Mouse (Mus musculus) G1E (cell line): ENCODE data around the gene Pde4d.

Experiments
- CTCF ChIP-seq: IDR thresholded peaks from 2 replicates; pipeline ENCODE4 v1.5.1; 2012; ENCODE audit warnings: low read depth, low read length, inconsistent platforms, mixed read lengths
- GATA1 ChIP-seq: IDR thresholded peaks from 2 replicates; pipeline ENCODE4 v1.6.1; 2012; ENCODE audit warnings: borderline replicate concordance, low read length, inconsistent platforms, mixed read lengths
- POLR2AphosphoS5 ChIP-seq: IDR thresholded peaks from 2 replicates; pipeline ENCODE4 v1.6.1; 2012; ENCODE audit warnings: low read depth, low read length, inconsistent platforms; ENCODE audit not compliant: insufficient replicate concordance
- TAL1 ChIP-seq: conservative IDR thresholded peaks from 2 replicates; pipeline ENCODE4 v1.6.1; 2012; ENCODE audit warnings: low read depth, low read length, inconsistent platforms, mixed read lengths

GRCm38 (mm10) chr13:109326061-109326460, 876.3 kb downstream of the Pde4d start:
- no peak for TF ChIP-seq GATA1
- no peak for TF ChIP-seq CTCF
- TF ChIP-seq TAL1 = no peak
- TF ChIP-seq POLR2AphosphoS5 = no peak
